Mouse (Mus musculus): ENCODE measurements at regions not wholly inside any gene's neighbourhood (a gene's known extent, or its start where the extent isn't known, plus 50 kb on each side); places are given as distances from the start of the nearest gene placed in this dataset.

DNA sequence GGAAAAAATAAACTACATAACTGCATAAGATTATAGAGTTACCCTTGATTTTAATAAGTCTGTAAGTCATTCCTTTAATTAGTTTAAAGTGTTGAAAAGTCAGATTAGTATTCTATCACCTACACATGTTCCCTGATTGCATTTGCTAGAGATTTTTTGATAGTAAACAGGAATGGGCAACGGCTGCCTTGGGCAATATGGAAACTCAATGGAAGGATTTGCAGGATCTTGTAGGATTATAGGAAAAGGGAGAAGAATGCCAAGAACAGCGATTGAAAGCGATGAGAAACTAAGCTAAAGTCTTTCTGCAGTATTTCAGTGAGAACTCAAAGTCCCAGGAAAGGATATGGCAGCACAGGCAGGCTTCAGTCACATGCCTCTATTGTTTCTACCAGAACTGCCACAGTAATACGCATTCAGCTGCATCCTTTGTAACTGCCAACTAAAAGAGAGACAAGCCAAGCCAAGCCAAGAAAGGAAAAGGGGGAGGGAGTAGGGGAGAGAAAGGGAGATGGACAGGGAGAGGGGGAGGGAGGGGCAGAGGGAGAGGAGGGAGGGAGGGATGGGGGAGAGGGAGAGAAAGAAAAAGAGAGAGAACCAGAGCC lies 340.3 kb downstream of the Kif16b start:
- no peak for DNase-seq

DNA sequence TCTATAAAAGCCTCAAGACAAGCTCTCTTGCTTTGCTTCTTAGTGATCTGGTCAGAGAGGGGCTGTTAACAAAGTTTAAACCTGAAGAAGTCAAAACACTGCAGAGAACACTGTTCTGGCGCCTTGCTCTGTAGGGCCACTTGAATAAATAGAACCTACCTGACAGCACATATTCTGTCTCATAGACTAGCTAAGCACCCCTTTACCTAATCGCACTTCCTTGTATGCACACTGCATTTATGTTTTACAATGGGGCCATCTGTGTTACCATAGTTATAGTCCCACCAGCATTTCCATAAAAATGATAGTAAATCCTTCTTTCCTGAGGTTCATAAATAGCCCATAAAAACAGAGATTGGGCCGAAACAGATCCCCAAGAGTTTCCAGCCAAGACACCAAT lies 340.9 kb downstream of the Kif16b start:
- DNase-seq, result no peak

DNA sequence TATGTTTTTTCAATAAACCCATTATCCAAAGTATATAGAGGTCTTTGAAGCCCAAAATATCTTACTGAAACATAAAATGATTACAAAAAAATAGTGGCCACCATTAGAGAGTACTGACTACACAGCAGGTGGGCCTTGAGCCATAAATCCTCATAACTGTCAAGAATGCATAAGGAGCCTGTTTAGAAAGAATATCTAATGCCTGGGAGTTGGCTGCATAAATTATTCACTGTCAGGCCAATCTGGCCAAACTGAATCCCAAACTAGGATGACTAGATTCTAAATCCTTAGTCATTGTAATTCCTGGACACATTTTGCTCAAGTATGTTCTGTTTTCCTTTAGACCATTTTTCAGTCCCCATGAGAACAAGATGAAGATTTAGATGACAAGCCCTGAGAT lies 341.4 kb downstream of the Kif16b start:
- DNase-seq, result no peak

DNA sequence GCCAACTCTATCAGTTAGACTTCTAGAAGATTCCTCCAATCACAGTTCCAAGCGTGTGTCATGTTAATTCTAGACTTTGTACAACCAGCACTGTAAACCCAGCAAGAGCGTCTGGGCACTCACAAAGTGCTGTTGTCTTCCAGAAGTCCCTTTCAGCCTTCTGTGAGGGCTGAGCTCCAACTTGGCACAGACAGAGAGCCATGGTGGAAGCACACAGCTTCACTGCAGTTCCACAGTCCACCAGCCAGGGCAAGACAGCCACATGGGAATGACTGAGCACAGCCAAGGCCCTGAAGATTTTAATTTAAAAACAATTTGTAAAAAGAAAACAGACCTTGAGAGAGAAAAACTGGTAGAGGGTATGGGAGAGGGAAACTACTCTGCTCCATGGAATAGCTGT lies 346.5 kb downstream of the Kif16b start:
- DNase-seq, result peak; percentile 17

DNA sequence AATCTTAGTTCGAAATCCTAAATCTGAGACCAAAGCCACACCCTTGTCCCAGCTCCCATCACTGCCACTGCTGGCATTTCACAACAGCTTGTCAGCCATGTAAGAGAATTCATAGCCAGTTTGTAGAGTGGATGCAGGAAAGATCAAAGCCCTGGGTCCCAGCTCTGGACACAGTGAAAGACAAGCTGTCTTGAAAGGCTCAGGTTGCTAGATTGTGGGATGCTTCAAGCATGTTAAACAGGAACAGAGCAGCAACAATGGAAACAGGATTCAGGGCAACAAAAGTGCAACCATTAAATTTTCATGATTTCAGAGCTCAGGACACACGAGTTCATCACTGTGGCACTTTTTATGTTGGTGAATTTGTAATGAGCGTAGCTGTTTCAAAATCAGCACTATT lies 349.6 kb downstream of the Kif16b start:
- DNase-seq, result no peak

DNA sequence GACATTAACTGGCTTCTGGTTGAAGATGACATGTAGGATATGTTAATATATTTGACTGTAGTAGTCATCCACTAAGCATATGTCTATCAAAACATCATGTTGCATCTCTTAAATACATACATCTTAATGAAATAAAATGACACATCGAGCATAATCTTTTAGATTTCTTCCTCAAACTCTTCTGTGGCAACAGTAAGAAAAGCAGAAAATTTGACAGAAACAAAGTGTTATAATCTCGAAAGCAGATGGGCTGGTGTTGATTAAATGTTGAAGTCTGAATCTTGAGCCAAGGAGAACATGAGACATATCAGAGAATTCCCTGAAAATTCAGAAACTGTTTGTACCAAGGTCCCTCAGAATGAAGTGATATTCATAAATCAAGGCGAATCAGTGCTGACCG lies 352.6 kb downstream of the Kif16b start:
- no peak for DNase-seq

DNA sequence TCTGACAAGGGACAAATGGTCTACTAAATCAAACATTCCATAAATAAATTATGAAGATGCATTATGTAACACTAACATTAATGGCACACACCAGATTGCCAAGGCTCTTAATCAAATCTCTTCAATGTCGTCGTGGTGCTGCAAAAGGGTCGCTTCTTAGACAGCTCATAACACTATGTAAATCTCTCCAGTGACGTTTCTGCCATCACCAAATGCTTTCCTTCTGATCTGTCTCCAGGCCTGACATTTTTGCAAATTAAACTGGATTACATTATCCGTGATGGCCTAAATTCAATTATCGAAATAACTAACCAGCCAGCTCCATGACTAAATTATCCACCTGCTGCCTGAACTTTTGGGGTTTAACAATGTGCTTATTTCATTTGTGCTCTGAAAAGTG lies 356.4 kb downstream of the Kif16b start:
- no peak for DNase-seq

DNA sequence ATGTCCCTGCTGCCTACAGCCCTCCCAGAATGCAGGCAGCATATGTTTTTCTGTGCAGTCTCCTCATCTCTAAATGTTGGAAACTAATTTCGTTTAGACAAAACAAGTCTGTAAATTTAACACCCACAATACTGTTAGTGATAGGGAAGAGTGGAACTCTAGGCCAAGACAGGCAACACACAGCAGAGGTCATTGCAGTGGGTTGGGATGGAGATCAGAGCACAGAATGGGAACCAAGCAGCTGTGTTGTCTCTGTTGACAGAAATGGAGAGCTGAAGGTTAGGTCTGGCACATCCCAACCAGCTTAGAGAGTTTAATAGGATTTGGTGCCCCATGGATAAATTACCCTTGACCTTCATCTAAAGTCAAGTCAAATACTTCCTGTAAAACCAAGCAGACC lies 361.4 kb downstream of the Kif16b start:
- no peak for DNase-seq

DNA sequence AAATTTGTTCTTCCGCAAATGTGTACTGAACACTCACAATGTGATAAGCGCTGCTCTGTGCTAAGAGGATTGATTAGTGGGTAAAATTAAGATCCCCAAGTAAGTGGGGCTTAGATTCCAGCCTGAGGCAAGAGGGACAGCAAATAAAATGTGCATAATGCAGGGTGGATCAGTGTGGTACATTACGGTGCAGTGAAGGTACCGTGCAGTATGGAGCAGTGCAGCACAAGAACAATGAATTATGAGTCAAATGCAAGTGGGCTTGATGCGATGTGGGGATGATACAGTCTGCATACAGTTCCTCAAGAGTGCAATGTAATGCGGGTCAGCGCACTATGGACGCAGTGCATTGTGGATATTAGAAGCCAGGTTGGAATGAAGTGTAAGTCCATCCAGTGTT lies 367.8 kb downstream of the Kif16b start:
- DNase-seq, result no peak

DNA sequence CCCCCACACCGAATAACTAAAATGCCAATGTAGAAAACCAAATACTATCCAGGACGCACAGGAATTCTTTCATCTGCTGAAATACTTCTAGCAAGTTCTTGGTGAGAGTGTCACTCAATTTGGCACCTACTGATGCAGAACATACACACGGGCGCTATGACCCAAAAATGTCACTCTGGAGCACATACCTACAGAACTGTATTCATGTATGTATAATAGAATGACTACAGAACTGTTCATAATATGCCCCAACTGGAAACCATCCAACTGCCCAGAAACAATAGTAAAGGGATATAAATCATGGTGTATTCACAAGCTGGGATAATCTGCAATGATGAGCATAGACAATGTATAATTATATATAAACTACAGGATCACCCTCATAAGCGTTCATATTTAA lies 378.9 kb downstream of the Kif16b start:
- DNase-seq, result no peak

DNA sequence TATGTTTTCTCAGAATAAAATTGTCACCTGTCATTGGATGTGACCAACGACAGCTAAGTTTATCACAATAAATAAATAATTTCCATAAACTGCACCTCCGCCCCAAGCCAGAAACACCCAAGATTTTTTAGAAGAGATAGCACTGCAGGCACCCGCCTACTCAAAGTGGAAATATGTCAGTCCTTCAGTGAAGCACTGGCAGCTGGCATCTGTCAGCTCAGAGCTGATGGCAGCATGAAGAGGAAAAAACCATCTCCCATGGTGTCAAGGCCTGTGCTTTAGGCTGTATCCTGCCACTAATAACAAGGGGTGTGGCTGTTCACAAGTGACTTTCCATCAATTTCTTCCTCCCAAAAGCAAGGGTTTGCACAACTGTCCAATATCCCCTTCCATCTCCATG lies 383.6 kb downstream of the Kif16b start:
- DNase-seq, result no peak

DNA sequence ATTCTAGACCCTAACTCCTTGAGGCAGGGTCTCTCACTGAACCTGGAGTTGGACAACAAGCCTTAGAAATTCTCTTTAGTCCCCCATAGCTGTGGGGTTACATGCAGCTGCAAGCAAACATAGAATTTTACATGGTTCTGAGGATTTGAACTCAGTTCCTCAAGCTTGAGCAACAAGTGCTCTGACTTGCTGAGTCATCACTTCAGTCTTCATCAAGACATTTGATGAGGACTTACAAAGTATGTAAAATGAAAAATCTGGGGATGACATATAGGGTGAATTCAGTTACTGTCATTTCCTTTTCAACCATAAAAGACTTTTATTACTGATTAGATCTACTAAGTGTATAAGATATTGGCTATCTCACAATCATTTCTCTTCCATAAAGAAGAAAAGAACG lies 396.1 kb downstream of the Kif16b start:
- DNase-seq, result no peak
